Comparison of ENCODE assay signal across 26 mouse cellular contexts in genomic region chrX:143335846-143336245, GRCm38 (mm10). TPM values are rescaled to one million over a fixed set of nuclear protein-coding genes. Genes with fewer than 3 reads are reported as not detected.
DNase-seq lines count a peak whose midpoint lies in the region; ATAC-seq lines count a peak whose summit lies in the region.
"Had no signal": no experiment of that assay in that cellular context is flagged by ENCODE, and none has a peak within 500 bp of the region (broad histone marks: within the 10 kb centered on the region; RNA-seq: fewer than 3 reads in every experiment).

No protein-coding gene starts in this region.

- H3K4me1 ChIP-seq in heart, embryonic 11.5 days (ENCODE audit: control insufficient read depth, insufficient read depth, low read length), result no peaks in the 10 kb centered on the region
- H3K4me1 ChIP-seq in limb, embryonic 11.5 days (ENCODE audit: control insufficient read depth, insufficient read depth, low read length), result no peaks in the 10 kb centered on the region
- no peaks in the 10 kb centered on the region for H3K4me1 ChIP-seq in forebrain, embryonic 16.5 days (replicated peaks; ENCODE audit: control insufficient read depth, insufficient read depth, low read length)
- H3K4me1 ChIP-seq: midbrain, embryonic 15.5 days; neural tube, embryonic 13.5 days had no signal

- peaks cover 19% of the 10 kb centered on the region for H3K27me3 ChIP-seq in heart, embryonic 11.5 days (ENCODE audit: control insufficient read depth, insufficient read depth, low read length)
- H3K27me3 ChIP-seq in limb, embryonic 11.5 days (ENCODE audit: control insufficient read depth, insufficient read depth, low read length), result 0 out of 2 replicates have a peak, but pooled peaks cover 2% of the 10 kb centered on the region
- H3K27me3 ChIP-seq in forebrain, embryonic 16.5 days (replicated peaks; ENCODE audit: control insufficient read depth, insufficient read depth, low read length), result 0 out of 2 replicates have a peak, but pooled peaks cover 3% of the 10 kb centered on the region

- no peak for DNase-seq in heart, postnatal 4 days
- DNase-seq in heart, postnatal 10 days, result peak; percentile 2 to 4
- DNase-seq in heart, adult 18-20 months, result no peak
- peak; percentile 21 for DNase-seq in limb, embryonic 11.5 days (ENCODE audit: low spot score)
- peak; percentile 27 for DNase-seq in lung, postnatal 14 days
- no peak for DNase-seq in frontal cortex, adult 2 months (ENCODE audit: extremely low spot score in 1 of 2, low spot score in 1 of 2)
- DNase-seq: adrenal gland, postnatal 36 days; cerebellum, adult 9-10 months; forebrain, postnatal 0 days; gastrocnemius, postnatal 25 days; kidney, adult 2 months; kidney, postnatal 10 days; left cerebral cortex, postnatal 4 days; right cerebral cortex, postnatal 4 days; thymus, adult 18-20 months; thymus, postnatal 36 days had no signal

- 29% methylated on average over 5 of the region's 5 CpGs for WGBS in heart, embryonic 11.5 days (ENCODE audit: insufficient replicate concordance)
- 56% methylated on average over 5 of the region's 5 CpGs for WGBS in limb, embryonic 11.5 days
- 60% methylated on average over 5 of the region's 5 CpGs for WGBS in forebrain, embryonic 16.5 days

- ATAC-seq in heart, embryonic 11.5 days (replicated peaks; ENCODE audit: insufficient number of reproducible peaks, low FRiP score, low TSS enrichment), result peak; percentile 61; the same call in 1 of the 2 replicates
- no peak; the same call in 1 of the 2 replicates for ATAC-seq in limb, embryonic 11.5 days (ENCODE audit: insufficient number of reproducible peaks, low FRiP score, low TSS enrichment, low read depth)
- no peak for ATAC-seq in forebrain, embryonic 16.5 days
- ATAC-seq: CD4-positive, CD25-positive, alpha-beta regulatory T cell, adult 4 months; forebrain, postnatal 0 days; inflammation-experienced regulatory T-cells, adult 6 months; midbrain, embryonic 15.5 days had no signal

- H3K36me3 ChIP-seq in heart, embryonic 11.5 days (ENCODE audit: control insufficient read depth, insufficient read depth, low read length), result no peaks in the 10 kb centered on the region
- H3K36me3 ChIP-seq in limb, embryonic 11.5 days (ENCODE audit: control insufficient read depth, insufficient read depth, low read length), result no peaks in the 10 kb centered on the region
- H3K36me3 ChIP-seq in forebrain, embryonic 16.5 days (ENCODE audit: control insufficient read depth, insufficient read depth), result no peaks in the 10 kb centered on the region
- H3K36me3 ChIP-seq: forebrain, embryonic 10.5 days; midbrain, embryonic 15.5 days; neural tube, embryonic 13.5 days had no signal

- intact Hi-C loops in heart, postnatal 10 days (cut with DNase I), result no loop called here

- no peak overlapping the region for H3K9ac ChIP-seq in heart, embryonic 11.5 days (ENCODE audit: low read depth, low read length)
- H3K9ac ChIP-seq in limb, embryonic 11.5 days (ENCODE audit: low read length), result no peak overlapping the region
- no peak overlapping the region for H3K9ac ChIP-seq in forebrain, embryonic 16.5 days (replicated peaks; ENCODE audit: low read depth, low read length)
- H3K9ac ChIP-seq: forebrain, postnatal 0 days; hindbrain, embryonic 14.5 days; midbrain, embryonic 15.5 days; neural tube, embryonic 13.5 days had no signal

- H3K27ac ChIP-seq in heart, embryonic 11.5 days (ENCODE audit: low read depth, low read length), result no peak overlapping the region
- H3K27ac ChIP-seq in limb, embryonic 11.5 days (replicated peaks; ENCODE audit: low read depth, low read length), result no peak overlapping the region
- no peak overlapping the region for H3K27ac ChIP-seq in forebrain, embryonic 16.5 days (ENCODE audit: low read length)
- H3K27ac ChIP-seq: forebrain, embryonic 10.5 days; hindbrain, embryonic 14.5 days; macrophage; midbrain, embryonic 15.5 days; neural tube, embryonic 13.5 days had no signal

- no peaks in the 10 kb centered on the region for H3K9me3 ChIP-seq in heart, embryonic 11.5 days (replicated peaks; ENCODE audit: control insufficient read depth, low read length)
- no peaks in the 10 kb centered on the region; the same call in 1 of the 2 replicates for H3K9me3 ChIP-seq in limb, embryonic 11.5 days (ENCODE audit: control insufficient read depth, low read length)
- H3K9me3 ChIP-seq in forebrain, embryonic 16.5 days (ENCODE audit: control insufficient read depth, low read length), result no peaks in the 10 kb centered on the region
- H3K9me3 ChIP-seq: forebrain, embryonic 10.5 days; midbrain, embryonic 15.5 days; neural tube, embryonic 13.5 days had no signal

- H3K4me2 ChIP-seq in heart, embryonic 11.5 days, result no peak overlapping the region
- H3K4me2 ChIP-seq in limb, embryonic 11.5 days (ENCODE audit: low read depth, severe bottlenecking), result no peak overlapping the region
- H3K4me2 ChIP-seq in forebrain, embryonic 16.5 days (ENCODE audit: low read length), result no peak overlapping the region
- H3K4me2 ChIP-seq: hindbrain, embryonic 14.5 days; liver, embryonic 11.5 days; midbrain, embryonic 15.5 days; neural tube, embryonic 13.5 days had no signal

- no peak overlapping the region for H3K4me3 ChIP-seq in heart, embryonic 11.5 days (ENCODE audit: low read depth, low read length)
- no peak overlapping the region for H3K4me3 ChIP-seq in limb, embryonic 11.5 days (ENCODE audit: low read depth, low read length)
- no peak overlapping the region for H3K4me3 ChIP-seq in forebrain, embryonic 16.5 days (replicated peaks; ENCODE audit: low read length)
- H3K4me3 ChIP-seq: forebrain, embryonic 10.5 days; midbrain, embryonic 15.5 days; neural tube, embryonic 13.5 days had no signal

RNA-seq across cellular contexts. Expression of gene Chrdl1, which starts 58.2 kb away (rescaled TPM):
- 1.4 and 2.3 TPM in 2 replicates for polyA plus RNA-seq in heart, embryonic 11.5 days (2014; fragmentation: Nextera tagmentation; extraction: Ambion mirVana)
- total RNA-seq in heart, postnatal 4 days (2021), result 1 to 10 TPM; 1.1 to 2.0 TPM
- total RNA-seq in heart, postnatal 10 days (2021), result 1 to 10 TPM; 2.2 to 2.8 TPM
- total RNA-seq in heart, adult 18-20 months (2021), result 1 to 10 TPM; 1.7 to 3.4 TPM
- 29.1 and 34.8 TPM in 2 replicates for polyA plus RNA-seq in limb, embryonic 11.5 days (2014; fragmentation: Nextera tagmentation; extraction: Ambion mirVana)
- 1.9 and 2.4 TPM in 2 replicates for polyA plus RNA-seq in forebrain, embryonic 16.5 days (2015; fragmentation: Nextera tagmentation; extraction: Ambion mirVana)
- polyA plus RNA-seq in frontal cortex, adult 2 months (2012; rRNA removed), result 22.2 and 31.7 TPM in 2 replicates
- polyA plus RNA-seq: CD4-positive, CD25-positive, alpha-beta regulatory T cell, adult 4 months; inflammation-experienced regulatory T-cells, adult 6 months; macrophage had no signal

Comparison
In these comparisons a context has a peak if more than half of its experiments do, and no peak if none do; other contexts are left out.
1. DNase-seq: peak in heart, postnatal 10 days (2 of 2), limb, embryonic 11.5 days (single experiment) and lung, postnatal 14 days (single experiment); none in heart, postnatal 4 days (single experiment), heart, adult 18-20 months (0 of 2) and frontal cortex, adult 2 months (0 of 2).